Mouse (Mus musculus) bone marrow, adult 2 months (tissue): Measurements from ENCODE around the gene Tbc1d10a. TPM values are rescaled to one million over a fixed set of nuclear protein-coding genes. Genes with fewer than 3 reads are reported as not detected.
A peak's percentile ranks its signal among the peaks of the same experiment; 100 is the strongest.

Experiments used
- H3K27ac ChIP-seq: fragments of 200-500 bp; 2 replicates; pipeline ENCODE4 v1.5.1; 2012; ENCODE audit warnings: low read depth, mild to moderate bottlenecking, control low read depth, inconsistent platforms, low read length; ENCODE audit not compliant: control insufficient read depth, poor library complexity, insufficient read depth
- H3K4me1 ChIP-seq: fragments of 200-500 bp; 2 replicates; pipeline ENCODE4 v1.6.1; 2011; ENCODE audit warnings: low read length; ENCODE audit not compliant: control insufficient read depth, insufficient read depth
- H3K4me3 ChIP-seq: fragments of 200-500 bp; replicated peaks from 2 replicates; pipeline ENCODE3; 2011; ENCODE audit warnings: mild to moderate bottlenecking, low read depth, low read length, control low read depth; ENCODE audit not compliant: control insufficient read depth
- CTCF ChIP-seq: fragments of 200-500 bp; IDR thresholded peaks from 2 replicates; pipeline ENCODE4 v1.5.1; 2011; ENCODE audit warnings: low read length, control low read depth; ENCODE audit not compliant: control insufficient read depth, insufficient read depth
- POLR2A ChIP-seq: fragments of 200-500 bp; IDR thresholded peaks from 2 replicates; pipeline ENCODE4 v1.6.1; 2011; ENCODE audit warnings: low read depth, mild to moderate bottlenecking, control low read depth, low read length, borderline replicate concordance; ENCODE audit not compliant: control insufficient read depth
- WGBS: fragments of 180-500 bp; shearing (Covaris S2); methylation state at CpG from one replicate; pipeline ENCODE4 v1.1.7; 2018; 5-methylcytosine and 5-hydroxymethylcytosine counted together
- polyA plus RNA-seq: library from polyadenylated mRNA; stranded (reverse); fragments of >200 nt; gene quantifications from 2 replicates; pipeline ENCODE4 v1.2.4, GENCODE M21; 2011; ENCODE audit warnings: low replicate concordance; ENCODE audit not compliant: missing spikeins, insufficient read depth, insufficient read length

Gene Tbc1d10a
- polyA plus RNA-seq = 5.2 and 13.5 TPM in 2 replicates

GRCm38 (mm10) chr11:4186486-4187317 is at the start of gene Tbc1d10a:
Tbc1d10a (plus strand) TSS chr11:4186789.
- TF ChIP-seq POLR2A = peak; percentile 66; the same call in 1 of the 2 replicates
- TF ChIP-seq CTCF = no peak
- WGBS = under 1% methylated on average over 71 of the region's 71 CpGs
- Histone ChIP-seq H3K4me3 (peak within 1 kb of the TSS; percentile 76), H3K4me1 (no peaks in the 10 kb centered on the region; the same call in 1 of the 2 replicates), H3K27ac (peak within 1 kb of the TSS; percentile 32; the same call in 1 of the 2 replicates)

- no peak overlapping the region for H3K4me3 ChIP-seq
- no peaks in the 10 kb centered on the region; the same call in 1 of the 2 replicates for H3K4me1 ChIP-seq
- 82% methylated on average over 2 of the region's 2 CpGs for WGBS
- H3K27ac ChIP-seq = no peak overlapping the region
- TF ChIP-seq CTCF (no peak), POLR2A (no peak)
Observed at GRCm38 (mm10) chr11:4138964-4139363, 47.6 kb upstream of the Tbc1d10a start.

- Histone ChIP-seq H3K27ac (no peak overlapping the region), H3K4me1 (no peaks in the 10 kb centered on the region), H3K4me3 (no peak overlapping the region)
- TF ChIP-seq CTCF (no peak), POLR2A (no peak)
Observed at GRCm38 (mm10) chr11:4141505-4141904, 45.1 kb upstream of the Tbc1d10a start.

DNA sequence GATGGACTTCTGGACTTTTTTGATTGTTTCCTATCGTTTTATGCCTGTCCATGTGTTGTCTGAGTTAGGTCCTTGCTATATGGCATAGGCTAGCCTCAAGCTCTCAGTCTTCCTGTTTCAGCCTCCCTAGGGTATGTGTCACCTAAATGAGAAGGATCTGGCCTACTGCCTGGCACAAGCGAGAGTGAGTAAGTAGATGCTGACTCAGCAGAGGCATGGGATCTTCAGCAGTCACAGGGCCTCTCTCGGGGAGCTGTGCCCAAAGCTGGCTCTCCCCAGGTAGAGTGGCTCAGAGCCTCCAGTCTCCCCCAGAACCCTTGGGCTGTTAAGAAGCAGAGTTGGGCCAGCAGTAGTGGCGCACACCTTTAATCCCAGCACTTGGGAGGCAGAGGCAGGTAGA is 44.2 kb upstream of the Tbc1d10a start:
- Histone ChIP-seq H3K4me3 (no peak overlapping the region), H3K27ac (no peak overlapping the region), H3K4me1 (no peaks in the 10 kb centered on the region)
- 76% methylated on average over 4 of the region's 4 CpGs for WGBS
- TF ChIP-seq POLR2A (no peak), CTCF (no peak)

- Histone ChIP-seq H3K4me1 (no peaks in the 10 kb centered on the region), H3K4me3 (no peak overlapping the region), H3K27ac (no peak overlapping the region)
- 87% methylated on average over 21 of the region's 21 CpGs for WGBS
- TF ChIP-seq POLR2A (no peak; the same call in 1 of the 2 replicates), CTCF (no peak)
Observed at GRCm38 (mm10) chr11:4143281-4144062, 43.1 kb upstream of the Tbc1d10a start.

DNA sequence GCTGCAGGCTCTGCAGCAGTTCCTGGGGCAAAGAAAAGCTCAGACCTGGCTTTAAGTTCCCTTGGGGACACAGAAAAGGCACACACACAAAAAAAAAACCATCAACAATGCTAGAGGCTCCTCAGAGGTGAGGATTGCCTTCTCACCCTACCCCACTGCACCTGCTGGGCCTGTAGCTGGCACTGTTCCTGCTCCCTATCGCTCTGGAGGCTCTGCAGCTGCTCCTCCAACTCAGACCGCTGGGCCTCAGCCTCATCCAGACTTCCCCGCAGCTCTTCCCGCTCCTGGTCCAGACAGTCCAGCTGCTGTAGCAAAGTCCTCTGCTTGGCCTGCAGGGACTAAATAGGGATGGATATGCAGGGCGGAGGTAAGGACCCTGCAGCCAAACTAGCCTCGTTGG is 40.2 kb upstream of the Tbc1d10a start:
- no peak overlapping the region for H3K27ac ChIP-seq
- TF ChIP-seq CTCF = no peak
- no peak for TF ChIP-seq POLR2A
- no peaks in the 10 kb centered on the region for H3K4me1 ChIP-seq
- no peak overlapping the region for H3K4me3 ChIP-seq
- WGBS = 87% methylated on average over 6 of the region's 6 CpGs

- Histone ChIP-seq H3K4me3 (no peak overlapping the region), H3K27ac (no peak overlapping the region), H3K4me1 (no peaks in the 10 kb centered on the region)
- TF ChIP-seq CTCF (no peak), POLR2A (no peak)
- 91% methylated on average over 10 of the region's 10 CpGs for WGBS
Observed at GRCm38 (mm10) chr11:4147098-4147497, 39.5 kb upstream of the Tbc1d10a start.

- TF ChIP-seq CTCF (no peak), POLR2A (no peak)
- WGBS = 90% methylated on average over 5 of the region's 5 CpGs
Observed at GRCm38 (mm10) chr11:4148120-4148519, 38.5 kb upstream of the Tbc1d10a start.

More at GRCm38 (mm10) chr11:4148120-4148519, 38.5 kb upstream of the Tbc1d10a start:
- no peak overlapping the region for H3K4me3 ChIP-seq
- H3K27ac ChIP-seq = no peak overlapping the region
- H3K4me1 ChIP-seq = no peaks in the 10 kb centered on the region
